Mouse (Mus musculus): ENCODE measurements around the gene Ak1. TPM values are rescaled to one million over a fixed set of nuclear protein-coding genes. Genes with fewer than 3 reads are reported as not detected.

Ak1 gene
- polyA plus RNA-seq, 1 experiment, result 9.1 TPM

DNA sequence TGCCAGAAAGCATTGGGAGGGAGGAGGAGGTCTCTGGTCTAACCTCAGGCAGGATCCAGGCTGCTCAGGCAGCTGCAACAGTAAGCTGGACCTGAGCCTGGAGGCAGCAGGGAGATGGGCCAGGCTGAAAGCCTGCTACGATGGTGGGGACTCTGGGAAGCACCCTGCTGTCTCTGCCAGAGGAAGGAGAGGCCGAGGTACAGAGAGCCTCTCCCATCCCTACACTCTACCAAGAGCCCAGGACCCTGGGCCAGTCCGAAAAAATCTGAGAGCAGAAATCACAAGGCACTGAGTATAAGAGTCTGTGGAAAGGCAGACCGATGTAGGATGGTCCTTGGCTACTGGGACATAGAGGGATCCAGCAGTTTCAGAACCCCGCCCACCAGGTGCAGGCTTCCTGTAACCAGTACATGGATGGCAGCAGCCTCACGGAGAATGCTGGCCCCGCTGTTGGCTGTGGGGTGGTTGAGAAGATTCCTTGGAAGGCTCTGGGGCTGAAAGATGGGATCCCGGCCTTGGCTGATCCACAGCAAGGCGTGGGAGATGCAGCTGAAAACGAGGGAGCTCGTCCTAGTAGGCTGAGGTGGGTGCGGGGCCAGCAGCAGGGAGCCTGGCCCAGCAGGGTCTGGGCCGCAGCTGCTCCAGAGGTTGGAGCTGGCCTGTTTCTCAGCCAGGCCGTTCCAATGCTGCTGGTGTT, 61.3 kb downstream of the Ak1 start:
- Histone ChIP-seq H3K4me3 (replicated peaks; ENCODE audit: control insufficient read depth, low read depth, low read length) (no peak overlapping the region), H3K4me1 (ENCODE audit: control insufficient read depth, insufficient read depth, low read length) (no peaks in the 10 kb centered on the region), H3K27ac (ENCODE audit: control insufficient read depth, insufficient read depth, low read depth, low read length, poor library complexity) (no peak overlapping the region)
- TF ChIP-seq POLR2A (IDR thresholded peaks at IDR 0.05; ENCODE audit: borderline replicate concordance, control insufficient read depth, low read depth, low read length) (no peak), CTCF (IDR thresholded peaks at IDR 0.05; ENCODE audit: control insufficient read depth, insufficient read depth, low read length) (no peak)
- WGBS, result 85% methylated on average over 14 of the region's 14 CpGs

DNA sequence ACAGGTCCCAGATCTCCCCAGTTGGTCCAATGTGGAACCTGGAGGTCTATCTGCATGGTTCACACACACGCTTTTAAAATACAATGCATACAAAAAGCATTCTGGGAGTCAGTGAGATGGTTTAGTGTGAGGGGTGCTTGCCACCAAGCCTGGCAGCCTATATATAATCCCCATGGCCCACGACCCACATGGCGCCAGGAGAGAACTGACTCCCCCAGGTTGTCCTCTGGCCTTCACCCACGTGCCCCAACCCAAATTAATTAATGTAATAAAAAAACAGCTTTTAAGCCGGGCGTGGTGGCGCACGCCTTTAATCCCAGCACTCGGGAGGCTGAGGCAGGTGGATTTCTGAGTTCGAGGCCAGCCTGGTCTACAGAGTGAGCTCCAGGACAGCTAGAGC, 62.1 kb downstream of the Ak1 start:
- 88% methylated on average over 10 of the region's 10 CpGs for WGBS

More for the DNA sequence above, 62.1 kb downstream of the Ak1 start:
- H3K4me1 ChIP-seq (ENCODE audit: control insufficient read depth, insufficient read depth, low read length), result no peaks in the 10 kb centered on the region
- no peak overlapping the region for H3K27ac ChIP-seq (ENCODE audit: control insufficient read depth, insufficient read depth, low read depth, low read length, poor library complexity)
- no peak overlapping the region for H3K4me3 ChIP-seq (replicated peaks; ENCODE audit: control insufficient read depth, low read depth, low read length)
- TF ChIP-seq POLR2A (IDR thresholded peaks at IDR 0.05; ENCODE audit: borderline replicate concordance, control insufficient read depth, low read depth, low read length) (no peak), CTCF (IDR thresholded peaks at IDR 0.05; ENCODE audit: control insufficient read depth, insufficient read depth, low read length) (no peak)

Other genes with a start within 250 kb of the Ak1 start
- gene 1110008P14Rik, start 239.8 kb upstream of the Ak1 start, polyA plus RNA-seq (2011; ENCODE audit: insufficient read depth, insufficient read length, low replicate concordance, missing spikeins), result 28.0 and 39.6 TPM in 2 replicates
- gene Lcn2, start 233.5 kb upstream of the Ak1 start, polyA plus RNA-seq (2011; ENCODE audit: insufficient read depth, insufficient read length, low replicate concordance, missing spikeins), result 436 and 1,079 TPM in 2 replicates
- 3.6 and 15.0 TPM in 2 replicates for gene Ptges2, start 225.9 kb upstream of the Ak1 start, polyA plus RNA-seq (2011; ENCODE audit: insufficient read depth, insufficient read length, low replicate concordance, missing spikeins)
- 1.9 and 2.6 TPM in 2 replicates for gene Naif1, start 171.3 kb upstream of the Ak1 start, polyA plus RNA-seq (2011; ENCODE audit: insufficient read depth, insufficient read length, low replicate concordance, missing spikeins)
- gene Slc25a25, start 170.3 kb upstream of the Ak1 start, polyA plus RNA-seq (2011; ENCODE audit: insufficient read depth, insufficient read length, low replicate concordance, missing spikeins), result 7.3 and 10.6 TPM in 2 replicates
- 5.4 and 9.7 TPM in 2 replicates for gene Fam102a, start 86.4 kb upstream of the Ak1 start, polyA plus RNA-seq (2011; ENCODE audit: insufficient read depth, insufficient read length, low replicate concordance, missing spikeins)
- gene Dpm2, start 50.9 kb upstream of the Ak1 start, polyA plus RNA-seq (2011; ENCODE audit: insufficient read depth, insufficient read length, low replicate concordance, missing spikeins), result 27.7 and 54.8 TPM in 2 replicates
- not detected in 2 replicates for gene Pip5kl1, start 47.0 kb upstream of the Ak1 start, polyA plus RNA-seq (2011; ENCODE audit: insufficient read depth, insufficient read length, low replicate concordance, missing spikeins)
- gene 9430097D07Rik, start 46.1 kb upstream of the Ak1 start, polyA plus RNA-seq (2011; ENCODE audit: insufficient read depth, insufficient read length, low replicate concordance, missing spikeins), result not detected in 2 replicates
- gene St6galnac4, start 34.7 kb upstream of the Ak1 start, polyA plus RNA-seq (2011; ENCODE audit: insufficient read depth, insufficient read length, low replicate concordance, missing spikeins), result 8.6 and 18.7 TPM in 2 replicates
- gene St6galnac6, start 22.0 kb upstream of the Ak1 start, polyA plus RNA-seq (2011; ENCODE audit: insufficient read depth, insufficient read length, low replicate concordance, missing spikeins), result 13.3 and 25.7 TPM in 2 replicates
- gene Eng, start 24.8 kb downstream of the Ak1 start, polyA plus RNA-seq (2011; ENCODE audit: insufficient read depth, insufficient read length, low replicate concordance, missing spikeins), result 8.4 and 11.3 TPM in 2 replicates
- gene Fpgs, start 82.4 kb downstream of the Ak1 start, polyA plus RNA-seq (2011; ENCODE audit: insufficient read depth, insufficient read length, low replicate concordance, missing spikeins), result 14.9 and 24.4 TPM in 2 replicates
- 105 and 154 TPM in 2 replicates for gene Cdk9, start 91.3 kb downstream of the Ak1 start, polyA plus RNA-seq (2011; ENCODE audit: insufficient read depth, insufficient read length, low replicate concordance, missing spikeins)
- gene Sh2d3c, start 99.3 kb downstream of the Ak1 start, polyA plus RNA-seq (2011; ENCODE audit: insufficient read depth, insufficient read length, low replicate concordance, missing spikeins), result 23.3 and 51.8 TPM in 2 replicates
- gene 6330409D20Rik, start 119.3 kb downstream of the Ak1 start, polyA plus RNA-seq (2011; ENCODE audit: insufficient read depth, insufficient read length, low replicate concordance, missing spikeins), result not detected in 2 replicates
- gene Tor2a, start 135.5 kb downstream of the Ak1 start, polyA plus RNA-seq (2011; ENCODE audit: insufficient read depth, insufficient read length, low replicate concordance, missing spikeins), result 9.2 and 13.6 TPM in 2 replicates
- 1.1 and 1.5 TPM in 2 replicates for gene Ttc16, start 153.9 kb downstream of the Ak1 start, polyA plus RNA-seq (2011; ENCODE audit: insufficient read depth, insufficient read length, low replicate concordance, missing spikeins)
- 1.7 and 2.7 TPM in 2 replicates for gene Ptrh1, start 154.0 kb downstream of the Ak1 start, polyA plus RNA-seq (2011; ENCODE audit: insufficient read depth, insufficient read length, low replicate concordance, missing spikeins)
- gene Cfap157, start 162.7 kb downstream of the Ak1 start, polyA plus RNA-seq (2011; ENCODE audit: insufficient read depth, insufficient read length, low replicate concordance, missing spikeins), result not detected in 2 replicates
- 2.5 and 3.2 TPM in 2 replicates for gene Stxbp1, start 225.5 kb downstream of the Ak1 start, polyA plus RNA-seq (2011; ENCODE audit: insufficient read depth, insufficient read length, low replicate concordance, missing spikeins)